Mouse (Mus musculus) heart, embryonic 11.5 days (tissue): ENCODE data around the gene 2010111I01Rik. TPM values are rescaled to one million over a fixed set of nuclear protein-coding genes. Genes with fewer than 3 reads are reported as not detected.
"Not testable (repeated sequence)": the region's sequence is repeated elsewhere in the genome, so short reads cannot be mapped to it uniquely, and the experiment has no call there.

Experiments used
- ATAC-seq: fragments of 200-750 bp; cut with Nextera tagmentation; replicated peaks from 2 replicates; pipeline ENCODE4 v1.8.0; 2017; ENCODE audit warnings: moderate library complexity; ENCODE audit not compliant: insufficient number of reproducible peaks, low FRiP score, low TSS enrichment
- H3K27ac ChIP-seq: fragments of 300-500 bp; sonication (generic); 2 replicates; pipeline ENCODE4 v1.5.1; 2014; ENCODE audit warnings: mild to moderate bottlenecking, low read depth, low read length
- H3K27me3 ChIP-seq: fragments of 300-500 bp; sonication (generic); 2 replicates; pipeline ENCODE4 v1.6.1; 2014; ENCODE audit warnings: mild to moderate bottlenecking, low read length, mixed read lengths; ENCODE audit not compliant: control insufficient read depth, insufficient read depth
- H3K36me3 ChIP-seq: fragments of 300-500 bp; sonication (generic); 2 replicates; pipeline ENCODE4 v1.6.1; 2014; ENCODE audit warnings: mild to moderate bottlenecking, low read length, moderate library complexity, mixed read lengths; ENCODE audit not compliant: control insufficient read depth, insufficient read depth
- H3K4me1 ChIP-seq: fragments of 300-500 bp; sonication (generic); 2 replicates; pipeline ENCODE4 v1.6.1; 2014; ENCODE audit warnings: low read length; ENCODE audit not compliant: control insufficient read depth, insufficient read depth
- H3K4me2 ChIP-seq: fragments of 300-500 bp; sonication (generic); 2 replicates; pipeline ENCODE4 v1.6.1; 2014; ENCODE audit warnings: mild to moderate bottlenecking, moderate library complexity
- H3K4me3 ChIP-seq: fragments of 300-500 bp; sonication (generic); 2 replicates; pipeline ENCODE4 v1.5.1; 2014; ENCODE audit warnings: low read depth, low read length
- H3K9ac ChIP-seq: fragments of 300-500 bp; sonication (generic); 2 replicates; pipeline ENCODE4 v1.6.1; 2014; ENCODE audit warnings: mild to moderate bottlenecking, low read depth, low read length, moderate library complexity
- H3K9me3 ChIP-seq: fragments of 300-500 bp; sonication (generic); replicated peaks from 2 replicates; pipeline ENCODE4 v1.6.1; 2016; ENCODE audit warnings: low read length; ENCODE audit not compliant: control insufficient read depth
- WGBS: fragments of 180-500 bp; shearing (Covaris S2); extraction: QIAGEN DNeasy Blood & Tissue Kit; methylation state at CpG from one replicate; pipeline ENCODE4 v1.1.7; 2014; ENCODE audit not compliant: insufficient replicate concordance; 5-methylcytosine and 5-hydroxymethylcytosine counted together
- polyA plus RNA-seq: library from polyadenylated mRNA; unstranded; fragments of >200 nt; fragmentation: Nextera tagmentation; extraction: Ambion mirVana; gene quantifications from 2 replicates; pipeline ENCODE4 v1.2.1, GENCODE M21; 2014

The 2010111I01Rik gene
- polyA plus RNA-seq, 1 experiment from 2014 or later, result 58.9 TPM

DNA sequence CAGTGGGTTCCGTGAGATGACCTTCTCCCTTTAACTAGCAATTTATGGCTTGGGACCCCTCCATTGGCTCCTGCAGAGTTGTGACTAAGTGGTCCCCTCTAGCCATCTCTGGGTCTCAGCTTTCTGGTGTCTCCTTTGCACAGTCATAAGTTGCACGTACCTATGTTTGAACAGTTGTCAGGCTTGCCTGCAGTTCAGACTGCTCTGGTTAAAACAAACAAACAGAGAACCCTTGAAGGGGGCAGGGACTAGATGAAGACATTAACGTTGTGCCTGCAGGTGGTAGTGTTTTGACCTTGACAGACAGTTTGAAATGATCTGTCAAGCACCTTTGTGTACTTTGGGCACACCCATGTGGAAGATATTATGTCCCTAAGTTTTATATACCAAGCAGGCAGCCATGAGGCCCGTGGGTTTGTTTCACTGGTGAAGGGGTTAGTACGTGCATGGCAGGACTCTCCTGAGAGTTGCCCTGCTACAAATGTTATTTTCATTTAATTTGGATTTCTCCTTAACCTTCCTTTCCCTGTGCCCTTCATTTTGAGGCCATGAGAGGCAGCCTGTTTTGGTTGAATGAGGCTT, 118.0 kb downstream of the 2010111I01Rik start:
- Histone ChIP-seq H3K4me2 (no peak overlapping the region), H3K9ac (no peak overlapping the region)
- 61% methylated on average over 5 of the region's 5 CpGs for WGBS

DNA sequence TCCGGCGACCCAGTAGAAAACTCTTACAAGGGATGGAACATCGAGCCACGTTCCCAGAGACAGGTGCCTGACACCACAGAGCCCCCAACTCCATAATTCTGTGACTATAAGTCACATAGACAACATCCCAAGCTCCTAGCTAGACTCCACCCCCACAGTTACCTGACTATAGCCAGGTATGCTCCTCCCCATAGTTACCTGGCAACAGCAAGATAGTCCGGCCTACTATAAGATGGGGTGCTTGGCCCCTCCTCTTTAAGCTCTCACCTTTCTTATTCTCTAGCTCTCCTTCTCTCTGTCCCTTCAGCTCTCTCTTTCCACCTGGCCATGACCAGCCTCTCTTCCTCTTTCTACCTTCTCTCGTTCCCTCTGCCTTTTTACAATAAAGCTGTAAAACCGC, 118.4 kb downstream of the 2010111I01Rik start:
- WGBS, result 73% methylated on average over 7 of the region's 7 CpGs
- not testable (repeated sequence) for H3K4me1 ChIP-seq, H3K36me3 ChIP-seq, H3K4me3 ChIP-seq, H3K4me2 ChIP-seq, H3K27me3 ChIP-seq, H3K9ac ChIP-seq, ATAC-seq, H3K9me3 ChIP-seq, H3K27ac ChIP-seq

More for the DNA sequence above, 118.0 kb downstream of the 2010111I01Rik start:
- no peaks in the 10 kb centered on the region for H3K27me3 ChIP-seq
- H3K36me3 ChIP-seq, result no peaks in the 10 kb centered on the region
- ATAC-seq, result no peak
- H3K4me3 ChIP-seq, result no peak overlapping the region
- no peak overlapping the region for H3K27ac ChIP-seq
- no peaks in the 10 kb centered on the region for H3K4me1 ChIP-seq
- no peaks in the 10 kb centered on the region for H3K9me3 ChIP-seq

DNA sequence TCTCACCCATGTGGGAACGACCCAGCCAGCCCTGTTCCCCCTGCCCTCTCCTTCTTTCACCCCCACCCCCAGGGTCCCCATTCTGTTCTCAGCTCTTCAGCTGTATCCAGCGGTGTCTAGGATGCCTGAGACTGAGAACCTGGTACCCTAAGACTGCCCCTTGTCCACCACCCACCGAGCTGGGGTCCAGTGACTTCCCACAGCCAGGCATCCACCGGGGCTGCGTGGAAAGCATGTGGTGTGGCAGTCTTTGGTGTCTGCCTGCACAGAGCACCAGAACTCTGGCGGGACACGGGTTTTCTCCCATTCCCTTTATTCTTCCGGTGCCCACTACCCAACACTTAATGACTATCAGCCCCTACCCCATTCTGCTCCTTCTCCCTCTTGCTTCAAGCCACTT, 119.0 kb downstream of the 2010111I01Rik start:
- H3K4me3 ChIP-seq, result no peak overlapping the region
- no peak for ATAC-seq
- WGBS, result 69% methylated on average over 8 of the region's 8 CpGs
- H3K36me3 ChIP-seq, result no peaks in the 10 kb centered on the region
- no peak overlapping the region for H3K9ac ChIP-seq
- H3K4me1 ChIP-seq, result no peaks in the 10 kb centered on the region
- no peak overlapping the region for H3K4me2 ChIP-seq
- H3K27me3 ChIP-seq, result no peaks in the 10 kb centered on the region
- no peaks in the 10 kb centered on the region for H3K9me3 ChIP-seq
- H3K27ac ChIP-seq, result no peak overlapping the region

DNA sequence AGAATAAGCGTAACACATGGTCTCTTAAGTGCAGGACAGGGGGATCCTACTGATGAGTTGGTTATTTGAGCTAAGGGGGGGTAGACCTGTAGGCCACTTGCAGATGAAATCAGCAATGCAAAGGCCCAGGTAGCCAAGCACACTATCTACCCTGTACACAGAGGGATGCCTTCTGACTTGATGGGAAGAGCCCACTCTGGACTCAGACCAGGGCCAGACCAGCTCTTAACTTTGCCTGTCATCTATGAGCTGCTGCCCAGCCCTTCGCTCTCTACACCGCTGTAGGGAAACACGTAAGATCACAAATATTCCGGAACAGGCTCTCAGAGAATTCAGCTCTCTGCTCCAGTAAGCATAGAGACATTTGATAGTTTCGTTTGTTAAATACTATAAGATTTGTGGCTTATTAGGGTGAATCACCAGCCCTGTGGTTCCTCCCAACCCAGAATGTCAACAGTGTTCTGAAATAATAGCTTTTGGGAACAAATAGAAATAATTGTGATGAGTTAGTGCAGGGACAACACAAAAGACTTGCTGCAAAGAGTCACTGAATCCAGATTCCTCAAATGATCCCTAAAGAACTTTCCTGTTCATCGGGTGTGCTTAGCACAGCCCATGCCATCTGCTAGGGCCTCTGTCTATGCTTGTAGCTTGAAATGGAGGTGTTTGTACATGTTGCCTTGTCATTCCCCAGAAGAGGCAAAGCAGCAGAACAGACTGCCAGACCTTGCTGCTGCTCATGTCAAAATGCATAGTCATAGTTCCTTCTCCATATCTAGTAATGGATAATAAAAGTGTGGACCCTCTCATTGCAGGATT, 123.4 kb downstream of the 2010111I01Rik start:
- H3K4me3 ChIP-seq, result no peak overlapping the region
- 91% methylated on average over 7 of the region's 7 CpGs for WGBS
- H3K9me3 ChIP-seq, result no peaks in the 10 kb centered on the region

DNA sequence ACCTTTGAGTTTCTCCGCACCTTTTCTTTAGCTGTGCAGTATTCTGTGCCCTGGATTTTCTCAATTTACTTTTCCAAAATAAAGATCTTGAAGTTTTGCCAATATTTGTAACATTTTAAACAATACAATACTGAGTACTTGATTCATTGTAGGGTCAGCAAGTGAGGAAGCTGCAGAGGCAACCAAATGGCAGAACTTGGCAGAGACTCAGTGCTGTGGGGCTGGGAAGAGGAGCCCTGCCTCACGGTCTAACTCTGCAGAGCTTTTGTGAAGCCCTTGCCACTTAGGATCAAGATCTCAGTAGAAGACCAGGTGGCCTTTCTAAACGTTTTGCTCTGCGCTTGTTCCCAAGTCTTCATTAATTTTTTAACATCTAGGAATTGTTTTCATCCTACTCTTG, 124.8 kb downstream of the 2010111I01Rik start:
- no peaks in the 10 kb centered on the region for H3K27me3 ChIP-seq

More for the DNA sequence above, 123.4 kb downstream of the 2010111I01Rik start:
- H3K9ac ChIP-seq, result no peak overlapping the region
- no peak overlapping the region for H3K27ac ChIP-seq
- no peak overlapping the region for H3K4me2 ChIP-seq
- no peaks in the 10 kb centered on the region for H3K36me3 ChIP-seq
- H3K4me1 ChIP-seq, result no peaks in the 10 kb centered on the region
- no peaks in the 10 kb centered on the region for H3K27me3 ChIP-seq
- no peak for ATAC-seq

DNA sequence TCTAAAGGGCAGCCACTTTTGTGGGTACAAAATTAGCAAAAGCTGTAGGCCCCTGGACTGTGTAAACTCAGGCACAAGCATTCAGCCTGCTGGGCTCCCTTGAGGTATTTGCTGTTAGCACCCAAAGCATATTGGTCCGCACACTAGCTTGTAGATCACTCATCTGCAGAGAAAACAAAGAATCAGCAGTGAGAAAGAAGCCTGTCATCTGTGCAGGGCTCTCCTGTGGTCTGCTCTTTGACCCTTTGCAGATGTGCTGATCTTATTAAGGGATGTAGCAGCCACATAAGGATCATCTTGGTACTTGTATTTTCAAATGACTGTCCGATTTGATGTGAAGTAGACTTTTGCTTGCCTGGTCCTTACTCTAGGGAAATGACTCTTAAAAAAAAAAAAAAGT, 126.6 kb downstream of the 2010111I01Rik start:
- no peaks in the 10 kb centered on the region for H3K9me3 ChIP-seq
- H3K9ac ChIP-seq, result no peak overlapping the region
- H3K27me3 ChIP-seq, result no peaks in the 10 kb centered on the region
- H3K36me3 ChIP-seq, result no peaks in the 10 kb centered on the region
- no peak overlapping the region for H3K4me2 ChIP-seq
- H3K27ac ChIP-seq, result no peak overlapping the region
- no peak overlapping the region for H3K4me3 ChIP-seq
- peaks cover 6% of the 10 kb centered on the region; the same call in 1 of the 2 replicates for H3K4me1 ChIP-seq
- 57% methylated on average over 2 of the region's 2 CpGs for WGBS
- ATAC-seq, result no peak

More for the DNA sequence above, 124.8 kb downstream of the 2010111I01Rik start:
- WGBS, result 68% methylated on average over 4 of the region's 4 CpGs
- H3K4me1 ChIP-seq, result peaks cover 6% of the 10 kb centered on the region; the same call in 1 of the 2 replicates
- no peak overlapping the region for H3K4me2 ChIP-seq
- no peak for ATAC-seq
- no peaks in the 10 kb centered on the region for H3K9me3 ChIP-seq
- no peak overlapping the region for H3K4me3 ChIP-seq
- no peak overlapping the region for H3K9ac ChIP-seq
- no peaks in the 10 kb centered on the region for H3K36me3 ChIP-seq
- H3K27ac ChIP-seq, result no peak overlapping the region

DNA sequence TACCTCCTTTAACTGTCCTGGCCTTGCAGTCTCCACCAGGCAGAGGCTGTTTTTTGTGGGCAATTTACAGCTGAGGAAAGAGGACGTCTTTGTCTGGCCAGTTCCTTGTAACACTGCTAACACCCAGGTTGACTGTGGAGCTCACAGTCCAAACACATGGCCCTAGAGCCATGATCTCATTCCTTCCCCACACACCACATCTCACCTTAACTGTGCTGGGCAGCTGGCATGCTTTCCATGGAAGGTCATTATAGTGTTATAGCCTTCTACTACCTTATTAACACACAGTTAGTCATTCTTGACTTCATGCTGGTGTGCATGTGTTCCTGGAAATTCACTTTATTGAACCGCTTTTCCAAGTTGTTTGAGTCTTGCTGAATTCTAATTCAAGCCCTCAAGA, 127.6 kb downstream of the 2010111I01Rik start:
- Histone ChIP-seq H3K4me1 (peaks cover 6% of the 10 kb centered on the region; the same call in 1 of the 2 replicates), H3K9ac (no peak overlapping the region), H3K4me3 (no peak overlapping the region), H3K9me3 (no peaks in the 10 kb centered on the region), H3K27ac (no peak overlapping the region), H3K36me3 (no peaks in the 10 kb centered on the region), H3K4me2 (no peak overlapping the region), H3K27me3 (no peaks in the 10 kb centered on the region)
- 68% methylated on average over 2 of the region's 2 CpGs for WGBS
- ATAC-seq, result no peak

DNA sequence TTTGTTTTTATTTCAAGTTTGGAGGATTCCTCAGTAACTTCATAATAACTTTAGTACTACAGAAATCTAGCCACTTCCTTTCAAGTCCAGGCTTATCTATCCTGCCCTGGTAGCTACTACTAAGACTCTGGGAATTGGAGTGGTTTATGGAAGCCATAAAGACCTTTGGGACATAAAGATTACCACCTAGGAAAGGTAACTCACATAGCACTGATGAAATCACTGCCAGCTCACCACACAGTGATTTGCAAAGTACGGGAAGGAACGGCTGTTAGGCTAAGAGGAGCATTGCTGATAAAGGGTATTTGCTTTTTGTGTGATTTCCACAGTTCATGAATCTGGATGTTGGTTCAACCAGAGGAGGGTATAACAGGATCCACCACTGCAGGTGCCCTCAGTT, 128.2 kb downstream of the 2010111I01Rik start:
- peaks cover 6% of the 10 kb centered on the region; the same call in 1 of the 2 replicates for H3K4me1 ChIP-seq
- H3K27ac ChIP-seq, result no peak overlapping the region
- no peak overlapping the region for H3K4me3 ChIP-seq
- 76% methylated on average over 2 of the region's 2 CpGs for WGBS
- H3K27me3 ChIP-seq, result no peaks in the 10 kb centered on the region
- H3K36me3 ChIP-seq, result no peaks in the 10 kb centered on the region
- H3K9ac ChIP-seq, result no peak overlapping the region
- H3K9me3 ChIP-seq, result no peaks in the 10 kb centered on the region
- H3K4me2 ChIP-seq, result no peak overlapping the region
- ATAC-seq, result no peak
